Mouse (Mus musculus) embryonic facial prominence, embryonic 11.5 days (tissue): ENCODE measurements around the gene Otud1. TPM values are rescaled to one million over a fixed set of nuclear protein-coding genes. Genes with fewer than 3 reads are reported as not detected.

Experiments used
- ATAC-seq: fragments of 200-750 bp; cut with Nextera tagmentation; replicated peaks from 2 replicates; pipeline ENCODE4 v1.8.0; 2017; ENCODE audit warnings: low read depth; ENCODE audit not compliant: insufficient number of reproducible peaks, low FRiP score, low TSS enrichment
- DNase-seq: peaks from one replicate; pipeline ENCODE4 v3.0.0-alpha.2; 2015; ENCODE audit warnings: low spot score
- H3K27ac ChIP-seq: fragments of 300-500 bp; sonication (generic); replicated peaks from 2 replicates; pipeline ENCODE4 v1.5.1; 2014; ENCODE audit warnings: mild to moderate bottlenecking, low read depth, low read length, control low read depth
- H3K27me3 ChIP-seq: fragments of 300-500 bp; sonication (generic); 2 replicates; pipeline ENCODE4 v1.6.1; 2014; ENCODE audit warnings: mild to moderate bottlenecking, low read length, moderate library complexity, mixed read lengths; ENCODE audit not compliant: control insufficient read depth, insufficient read depth
- H3K36me3 ChIP-seq: fragments of 300-500 bp; sonication (generic); replicated peaks from 2 replicates; pipeline ENCODE4 v1.6.1; 2014; ENCODE audit warnings: low read depth, mild to moderate bottlenecking, low read length, moderate library complexity, mixed read lengths; ENCODE audit not compliant: control insufficient read depth, insufficient read depth
- H3K4me1 ChIP-seq: fragments of 300-500 bp; sonication (generic); 2 replicates; pipeline ENCODE4 v1.6.1; 2014; ENCODE audit warnings: low read length, mixed read lengths; ENCODE audit not compliant: control insufficient read depth, insufficient read depth
- H3K4me2 ChIP-seq: fragments of 300-500 bp; sonication (generic); 2 replicates; pipeline ENCODE4 v1.6.1; 2014; ENCODE audit warnings: low read depth, mild to moderate bottlenecking, control low read depth, low read length, moderate library complexity
- H3K4me3 ChIP-seq: fragments of 300-500 bp; sonication (generic); 2 replicates; pipeline ENCODE4 v1.5.1; 2014; ENCODE audit warnings: low read depth, low read length, control low read depth
- H3K9ac ChIP-seq: fragments of 300-500 bp; sonication (generic); replicated peaks from 2 replicates; pipeline ENCODE4 v1.6.1; 2014; ENCODE audit warnings: mild to moderate bottlenecking, control low read depth, low read length
- H3K9me3 ChIP-seq: fragments of 300-500 bp; sonication (generic); replicated peaks from 2 replicates; pipeline ENCODE4 v1.6.1; 2016; ENCODE audit warnings: mild to moderate bottlenecking, low read length, inconsistent platforms, mixed read lengths; ENCODE audit not compliant: control insufficient read depth
- WGBS: fragments of 180-500 bp; shearing (Covaris S2); extraction: QIAGEN DNeasy Blood & Tissue Kit; methylation state at CpG from one replicate; pipeline ENCODE4 v1.1.7; 2014; 5-methylcytosine and 5-hydroxymethylcytosine counted together
- polyA plus RNA-seq: library from polyadenylated mRNA; unstranded; fragments of >200 nt; fragmentation: Nextera tagmentation; extraction: Ambion mirVana; gene quantifications from 2 replicates; pipeline ENCODE4 v1.2.1, GENCODE M21; 2014

The Otud1 gene
- polyA plus RNA-seq, 1 experiment from 2014 or later = 0.98 TPM

DNA sequence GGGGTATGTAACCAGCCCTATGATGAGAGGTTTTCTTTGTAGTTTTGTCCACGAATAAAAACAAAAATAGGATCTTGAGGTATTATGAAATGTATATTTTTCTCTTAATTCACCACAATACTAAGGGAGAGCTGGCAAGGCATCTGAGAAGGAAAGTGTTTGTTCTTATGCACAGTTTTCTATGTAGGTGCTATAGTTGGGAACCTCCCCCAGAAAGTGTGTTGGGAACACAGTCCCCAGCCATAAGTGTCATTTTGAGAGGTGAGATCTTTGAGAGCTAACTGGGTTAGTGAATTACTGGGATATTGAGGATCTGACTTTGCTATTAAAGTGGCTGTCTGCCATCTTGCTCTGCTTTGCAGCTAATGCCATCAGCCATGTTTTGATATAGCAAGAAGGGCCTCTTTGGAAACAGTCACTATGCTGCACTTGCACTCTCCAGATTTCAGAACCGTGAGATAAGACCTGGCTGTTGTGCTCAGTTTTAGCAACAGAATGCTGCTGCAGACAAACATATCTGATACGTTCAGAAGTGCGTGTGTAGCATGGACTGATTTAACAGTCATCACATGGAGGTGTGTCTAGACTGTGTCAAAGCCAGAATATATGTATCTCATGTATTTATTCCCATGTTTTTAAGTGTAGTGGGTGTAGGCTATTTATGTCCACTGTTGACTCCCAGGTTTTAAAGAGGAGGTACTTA, 5.7 kb downstream of the Otud1 start:
- Histone ChIP-seq H3K36me3 (no peaks in the 10 kb centered on the region), H3K4me2 (no peak overlapping the region), H3K9me3 (no peaks in the 10 kb centered on the region), H3K4me1 (no peaks in the 10 kb centered on the region), H3K9ac (no peak overlapping the region), H3K27me3 (peaks cover 7% of the 10 kb centered on the region), H3K27ac (no peak overlapping the region), H3K4me3 (no peak overlapping the region)
- WGBS = 76% methylated on average over 4 of the region's 4 CpGs
- ATAC-seq (no peak), DNase-seq (no peak)

DNA sequence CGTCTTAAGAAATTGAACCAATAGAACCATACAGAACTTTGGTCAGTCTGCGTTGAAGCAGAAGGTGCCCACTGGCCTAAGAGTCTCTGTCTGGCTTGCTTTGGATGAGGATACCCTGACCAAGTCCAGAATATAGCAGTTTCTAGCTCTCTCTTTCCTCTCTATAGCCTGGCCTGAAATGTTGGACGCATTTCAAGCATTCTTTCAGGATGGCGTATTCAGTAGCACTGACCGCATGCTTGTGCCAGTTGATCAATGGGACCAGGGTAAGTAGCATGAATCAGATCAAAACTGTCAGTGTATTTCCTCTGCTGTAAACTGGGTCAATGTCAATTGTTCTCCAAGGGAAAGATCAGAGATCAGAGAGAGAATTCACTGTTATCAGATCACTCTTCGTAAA, 6.6 kb downstream of the Otud1 start:
- WGBS = 66% methylated on average over 6 of the region's 6 CpGs
- DNase-seq = no peak
- H3K27ac ChIP-seq = no peak overlapping the region
- H3K9me3 ChIP-seq = no peaks in the 10 kb centered on the region
- H3K9ac ChIP-seq = no peak overlapping the region
- ATAC-seq = no peak
- H3K4me1 ChIP-seq = no peaks in the 10 kb centered on the region
- H3K4me3 ChIP-seq = no peak overlapping the region
- H3K4me2 ChIP-seq = no peak overlapping the region
- H3K36me3 ChIP-seq = no peaks in the 10 kb centered on the region
- H3K27me3 ChIP-seq = peaks cover 3% of the 10 kb centered on the region; the same call in 1 of the 2 replicates

DNA sequence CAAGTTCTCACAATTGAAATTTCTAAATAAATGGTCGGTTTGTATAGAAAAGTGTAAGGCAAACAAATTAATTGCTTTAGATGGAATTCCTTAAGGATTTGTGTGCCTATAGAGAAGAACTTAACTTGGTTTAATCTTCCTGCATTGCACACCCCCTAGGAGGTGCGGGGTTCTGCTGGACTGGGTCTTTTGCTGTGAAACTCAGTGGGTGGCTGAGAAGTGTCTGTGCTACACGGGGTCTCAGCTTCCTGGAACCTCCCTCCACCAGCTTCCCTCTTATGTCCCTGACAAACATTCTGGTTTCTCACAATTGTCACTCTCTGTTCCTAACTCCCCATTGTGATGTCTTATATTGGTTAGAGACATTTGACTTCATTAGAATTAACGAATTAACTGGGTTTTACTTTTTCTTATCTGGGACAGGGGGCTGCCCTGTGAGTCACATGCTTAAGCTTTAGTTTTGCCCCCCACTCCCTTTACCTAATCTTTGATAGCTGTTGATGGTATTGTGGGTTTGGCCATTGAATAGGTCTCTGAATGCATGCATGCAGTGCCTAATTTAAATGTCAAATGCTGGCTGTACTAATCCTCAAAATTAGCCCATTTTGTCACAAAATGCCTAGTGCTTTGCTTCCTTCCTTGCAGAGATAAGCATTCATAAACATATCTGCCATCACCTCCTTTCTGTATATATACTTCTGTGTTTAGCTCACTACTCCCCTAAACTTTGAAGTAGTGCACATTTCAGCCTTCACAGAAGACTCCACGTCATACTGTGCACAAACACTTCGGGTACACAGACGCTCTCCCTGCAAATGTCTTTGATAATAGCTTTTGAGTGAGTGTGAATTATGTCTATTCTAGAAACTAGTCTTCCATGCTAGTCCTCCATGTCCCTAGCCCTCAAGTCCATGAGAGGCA, 7.3 kb downstream of the Otud1 start:
- no peak for ATAC-seq

DNA sequence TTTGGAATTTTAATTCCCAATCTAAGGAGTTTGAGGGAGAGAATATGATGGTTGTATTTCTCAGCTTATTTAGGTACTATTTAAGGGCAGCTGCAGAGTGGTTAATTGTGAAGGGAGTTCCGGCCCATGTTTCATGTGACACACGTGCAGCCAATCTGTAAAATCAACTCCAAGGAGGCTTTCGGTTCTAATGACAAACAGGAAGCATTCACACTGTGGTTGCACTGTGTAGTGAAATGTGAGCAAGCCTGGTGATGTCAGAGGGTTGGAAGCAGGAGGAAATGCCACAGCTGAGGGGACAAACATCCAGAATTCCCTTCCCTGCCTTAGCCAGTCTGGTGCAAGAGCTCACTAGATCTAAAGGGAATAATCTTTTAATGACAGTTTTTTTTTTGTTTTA, 8.3 kb downstream of the Otud1 start:
- no peak overlapping the region for H3K27ac ChIP-seq
- no peaks in the 10 kb centered on the region for H3K9me3 ChIP-seq
- H3K27me3 ChIP-seq = no peaks in the 10 kb centered on the region
- no peak for ATAC-seq
- 22% methylated on average over 3 of the region's 3 CpGs for WGBS
- H3K9ac ChIP-seq = no peak overlapping the region
- H3K4me3 ChIP-seq = no peak overlapping the region
- no peak overlapping the region for H3K4me2 ChIP-seq
- no peaks in the 10 kb centered on the region for H3K36me3 ChIP-seq
- H3K4me1 ChIP-seq = no peaks in the 10 kb centered on the region
- DNase-seq = peak; percentile 58

More for the DNA sequence above, 7.3 kb downstream of the Otud1 start:
- WGBS = 49% methylated on average over 7 of the region's 7 CpGs
- Histone ChIP-seq H3K9ac (no peak overlapping the region), H3K4me3 (no peak overlapping the region), H3K4me1 (no peaks in the 10 kb centered on the region), H3K4me2 (no peak overlapping the region), H3K27me3 (no peaks in the 10 kb centered on the region), H3K27ac (no peak overlapping the region), H3K36me3 (no peaks in the 10 kb centered on the region), H3K9me3 (no peaks in the 10 kb centered on the region)
- no peak for DNase-seq

- 81% methylated on average over 13 of the region's 13 CpGs for WGBS
- no peak overlapping the region for H3K27ac ChIP-seq
- H3K36me3 ChIP-seq = no peaks in the 10 kb centered on the region
- no peak overlapping the region for H3K4me2 ChIP-seq
- no peak overlapping the region for H3K4me3 ChIP-seq
- H3K4me1 ChIP-seq = no peaks in the 10 kb centered on the region
- DNase-seq (no peak), ATAC-seq (no peak)
- H3K27me3 ChIP-seq = no peaks in the 10 kb centered on the region
- H3K9me3 ChIP-seq = no peaks in the 10 kb centered on the region
- H3K9ac ChIP-seq = no peak overlapping the region
Measured at GRCm38 (mm10) chr2:19670851-19671688, 13.5 kb downstream of the Otud1 start.

DNA sequence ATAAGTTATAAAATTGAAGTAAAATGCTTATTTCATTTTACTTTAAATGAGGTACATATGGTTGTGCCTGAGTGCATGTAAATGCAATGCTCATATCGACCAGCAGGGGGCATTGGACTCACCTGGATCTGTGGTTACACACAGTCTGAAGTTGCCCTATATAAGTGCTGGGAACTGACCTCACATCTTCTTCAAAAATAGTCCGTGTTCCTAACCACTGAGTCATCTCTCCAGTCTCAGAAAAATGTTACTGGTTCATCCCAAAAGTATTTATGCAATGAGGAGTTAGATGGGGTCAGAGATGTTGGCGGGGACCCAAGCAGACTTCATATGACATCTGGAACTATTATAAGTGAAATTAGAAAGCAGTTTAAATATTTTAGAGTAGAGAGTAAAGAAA, 25.4 kb downstream of the Otud1 start:
- ATAC-seq = no peak
- Histone ChIP-seq H3K27ac (no peak overlapping the region), H3K4me3 (no peak overlapping the region), H3K9ac (no peak overlapping the region), H3K9me3 (no peaks in the 10 kb centered on the region), H3K36me3 (no peaks in the 10 kb centered on the region), H3K4me2 (no peak overlapping the region), H3K27me3 (no peaks in the 10 kb centered on the region), H3K4me1 (no peaks in the 10 kb centered on the region)
- 44% methylated on average over 3 of the region's 3 CpGs for WGBS
- peak; percentile 19 for DNase-seq

- H3K27ac ChIP-seq = no peak overlapping the region
- no peaks in the 10 kb centered on the region for H3K9me3 ChIP-seq
- no peak overlapping the region for H3K4me3 ChIP-seq
- ATAC-seq (no peak), DNase-seq (peak; percentile 6)
- H3K4me2 ChIP-seq = no peak overlapping the region
- WGBS = 58% methylated on average over 14 of the region's 14 CpGs
- no peaks in the 10 kb centered on the region for H3K4me1 ChIP-seq
- H3K27me3 ChIP-seq = no peaks in the 10 kb centered on the region
- H3K9ac ChIP-seq = no peak overlapping the region
- H3K36me3 ChIP-seq = no peaks in the 10 kb centered on the region
Measured at GRCm38 (mm10) chr2:19685489-19686147, 28.1 kb downstream of the Otud1 start.
